Mouse (Mus musculus): Measurements from ENCODE around the gene Tmbim7. TPM values are rescaled to one million over a fixed set of nuclear protein-coding genes. Genes with fewer than 3 reads are reported as not detected.
A peak's percentile ranks its signal among the peaks of the same experiment; 100 is the strongest.
"Not testable (repeated sequence)": the region's sequence is repeated elsewhere in the genome, so short reads cannot be mapped to it uniquely, and the experiment has no call there.

The Tmbim7 gene
- polyA plus RNA-seq (2015; fragmentation: Nextera tagmentation; extraction: Ambion mirVana) = not detected in 2 replicates

GRCm38 (mm10) chr5:3650881-3651280 lies at the start of gene Tmbim7:
TSS of gene Tmbim7 (plus strand) at chr5:3651181.
- Histone ChIP-seq H3K27me3 (no peaks in the 10 kb centered on the region), H3K27ac (no peak within 1 kb of the TSS), H3K4me3 (replicated peaks) (no peak within 1 kb of the TSS), H3K4me2 (no peak within 1 kb of the TSS), H3K4me1 (replicated peaks) (peaks cover 17% of the 10 kb centered on the region), H3K9me3 (replicated peaks) (no peaks in the 10 kb centered on the region), H3K36me3 (no peaks in the 10 kb centered on the region), H3K9ac (no peak within 1 kb of the TSS)
- DNase-seq (no peak), ATAC-seq (ENCODE audit: low read depth) (no peak)
- 72% methylated on average over 6 of the region's 6 CpGs for WGBS (ENCODE audit: insufficient replicate concordance)

GRCm38 (mm10) chr5:3607114-3607513 lies 43.9 kb upstream of the Tmbim7 start:
- Histone ChIP-seq H3K27ac (no peak overlapping the region), H3K4me2 (no peak overlapping the region), H3K9me3 (replicated peaks) (no peaks in the 10 kb centered on the region), H3K4me3 (replicated peaks) (no peak overlapping the region), H3K36me3 (peaks cover 30% of the 10 kb centered on the region), H3K4me1 (replicated peaks) (no peaks in the 10 kb centered on the region), H3K27me3 (no peaks in the 10 kb centered on the region), H3K9ac (no peak overlapping the region)
- 83% methylated on average over 9 of the region's 9 CpGs for WGBS (ENCODE audit: insufficient replicate concordance)
- DNase-seq (no peak), ATAC-seq (ENCODE audit: low read depth) (no peak)

GRCm38 (mm10) chr5:3609241-3609640 lies 41.7 kb upstream of the Tmbim7 start:
- H3K9ac ChIP-seq = no peak overlapping the region
- H3K36me3 ChIP-seq = peaks cover 39% of the 10 kb centered on the region
- H3K9me3 ChIP-seq (replicated peaks) = no peaks in the 10 kb centered on the region
- no peak for DNase-seq
- no peak for ATAC-seq (ENCODE audit: low read depth)
- no peak overlapping the region for H3K27ac ChIP-seq
- no peak overlapping the region for H3K4me2 ChIP-seq
- no peaks in the 10 kb centered on the region for H3K27me3 ChIP-seq
- no peaks in the 10 kb centered on the region for H3K4me1 ChIP-seq (replicated peaks)
- H3K4me3 ChIP-seq (replicated peaks) = no peak overlapping the region
- 81% methylated on average over 7 of the region's 7 CpGs for WGBS (ENCODE audit: insufficient replicate concordance)

- H3K4me1 ChIP-seq (replicated peaks); DNase-seq; H3K4me3 ChIP-seq (replicated peaks); H3K4me2 ChIP-seq; ATAC-seq (ENCODE audit: low read depth); H3K9me3 ChIP-seq (replicated peaks); H3K9ac ChIP-seq; H3K27me3 ChIP-seq; H3K27ac ChIP-seq: not testable (repeated sequence)
- 69% methylated on average over 2 of the region's 2 CpGs for WGBS (ENCODE audit: insufficient replicate concordance)
- peaks cover 26% of the 10 kb centered on the region for H3K36me3 ChIP-seq
Observed at GRCm38 (mm10) chr5:3611835-3612234, 39.1 kb upstream of the Tmbim7 start.

- Histone ChIP-seq H3K4me1 (replicated peaks) (no peaks in the 10 kb centered on the region), H3K4me3 (replicated peaks) (no peak overlapping the region), H3K4me2 (no peak overlapping the region), H3K9ac (no peak overlapping the region), H3K9me3 (replicated peaks) (no peaks in the 10 kb centered on the region), H3K27ac (no peak overlapping the region), H3K27me3 (no peaks in the 10 kb centered on the region), H3K36me3 (peaks cover 24% of the 10 kb centered on the region)
- 84% methylated on average over 7 of the region's 7 CpGs for WGBS (ENCODE audit: insufficient replicate concordance)
- ATAC-seq (ENCODE audit: low read depth) = no peak
- DNase-seq = no peak
Observed at GRCm38 (mm10) chr5:3620486-3620885, 30.5 kb upstream of the Tmbim7 start.

GRCm38 (mm10) chr5:3630055-3630454 lies 20.9 kb upstream of the Tmbim7 start:
- ATAC-seq (ENCODE audit: low read depth) (no peak), DNase-seq (no peak)
- WGBS (ENCODE audit: insufficient replicate concordance) = 78% methylated on average over 5 of the region's 5 CpGs

GRCm38 (mm10) chr5:3631512-3632271 lies 19.3 kb upstream of the Tmbim7 start:
- H3K27me3 ChIP-seq = no peaks in the 10 kb centered on the region
- DNase-seq = no peak
- H3K4me3 ChIP-seq (replicated peaks) = no peak overlapping the region
- H3K9me3 ChIP-seq (replicated peaks) = no peaks in the 10 kb centered on the region
- no peak overlapping the region for H3K9ac ChIP-seq
- no peak overlapping the region for H3K4me2 ChIP-seq
- peak; percentile 66 for ATAC-seq (ENCODE audit: low read depth)
- 0 out of 2 replicates have a peak, but pooled peaks cover 21% of the 10 kb centered on the region for H3K36me3 ChIP-seq
- peaks cover 11% of the 10 kb centered on the region for H3K4me1 ChIP-seq (replicated peaks)
- WGBS (ENCODE audit: insufficient replicate concordance) = 64% methylated on average over 16 of the region's 16 CpGs
- no peak overlapping the region for H3K27ac ChIP-seq

More at GRCm38 (mm10) chr5:3630055-3630454, 20.9 kb upstream of the Tmbim7 start:
- Histone ChIP-seq H3K36me3 (peaks cover 26% of the 10 kb centered on the region), H3K9ac (no peak overlapping the region), H3K27ac (no peak overlapping the region), H3K9me3 (replicated peaks) (no peaks in the 10 kb centered on the region), H3K4me3 (replicated peaks) (no peak overlapping the region), H3K4me1 (replicated peaks) (peaks cover 11% of the 10 kb centered on the region), H3K27me3 (no peaks in the 10 kb centered on the region), H3K4me2 (no peak overlapping the region)

GRCm38 (mm10) chr5:3632285-3632684 lies 18.7 kb upstream of the Tmbim7 start:
- H3K9ac ChIP-seq = no peak overlapping the region
- H3K4me2 ChIP-seq = no peak overlapping the region
- no peak for ATAC-seq (ENCODE audit: low read depth)
- no peak for DNase-seq
- H3K4me3 ChIP-seq (replicated peaks) = no peak overlapping the region
- H3K36me3 ChIP-seq = 0 out of 2 replicates have a peak, but pooled peaks cover 21% of the 10 kb centered on the region
- WGBS (ENCODE audit: insufficient replicate concordance) = 69% methylated on average over 5 of the region's 5 CpGs
- no peak overlapping the region for H3K27ac ChIP-seq
- peaks cover 11% of the 10 kb centered on the region for H3K4me1 ChIP-seq (replicated peaks)
- no peaks in the 10 kb centered on the region for H3K27me3 ChIP-seq
- no peaks in the 10 kb centered on the region for H3K9me3 ChIP-seq (replicated peaks)

GRCm38 (mm10) chr5:3633315-3633714 lies 17.7 kb upstream of the Tmbim7 start:
- Histone ChIP-seq H3K4me3 (replicated peaks) (no peak overlapping the region), H3K4me2 (no peak overlapping the region), H3K36me3 (0 out of 2 replicates have a peak, but pooled peaks cover 21% of the 10 kb centered on the region), H3K27me3 (no peaks in the 10 kb centered on the region), H3K9ac (no peak overlapping the region), H3K27ac (no peak overlapping the region), H3K9me3 (replicated peaks) (no peaks in the 10 kb centered on the region), H3K4me1 (replicated peaks) (peaks cover 11% of the 10 kb centered on the region)
- DNase-seq (no peak), ATAC-seq (ENCODE audit: low read depth) (no peak)
- 88% methylated on average over 13 of the region's 13 CpGs for WGBS (ENCODE audit: insufficient replicate concordance)

- ATAC-seq (ENCODE audit: low read depth) = no peak
- H3K4me2 ChIP-seq = no peak overlapping the region
- H3K9ac ChIP-seq = no peak overlapping the region
- H3K27ac ChIP-seq = no peak overlapping the region
- no peak for DNase-seq
- WGBS (ENCODE audit: insufficient replicate concordance) = 62% methylated on average over 4 of the region's 4 CpGs
- H3K9me3 ChIP-seq (replicated peaks) = no peaks in the 10 kb centered on the region
- H3K27me3 ChIP-seq = no peaks in the 10 kb centered on the region
- 0 out of 2 replicates have a peak, but pooled peaks cover 21% of the 10 kb centered on the region for H3K36me3 ChIP-seq
- H3K4me3 ChIP-seq (replicated peaks) = no peak overlapping the region
- peaks cover 11% of the 10 kb centered on the region for H3K4me1 ChIP-seq (replicated peaks)
Observed at GRCm38 (mm10) chr5:3633951-3634350, 17.0 kb upstream of the Tmbim7 start.

GRCm38 (mm10) chr5:3635286-3635685 lies 15.7 kb upstream of the Tmbim7 start:
- WGBS (ENCODE audit: insufficient replicate concordance) = 76% methylated on average over 8 of the region's 8 CpGs
- Histone ChIP-seq H3K27me3 (no peaks in the 10 kb centered on the region), H3K27ac (no peak overlapping the region), H3K36me3 (peaks cover 26% of the 10 kb centered on the region), H3K4me3 (replicated peaks) (no peak overlapping the region), H3K9ac (no peak overlapping the region), H3K9me3 (replicated peaks) (no peaks in the 10 kb centered on the region), H3K4me2 (no peak overlapping the region), H3K4me1 (replicated peaks) (peaks cover 11% of the 10 kb centered on the region)
- no peak for DNase-seq
- ATAC-seq (ENCODE audit: low read depth) = no peak

- no peaks in the 10 kb centered on the region for H3K9me3 ChIP-seq (replicated peaks)
- H3K36me3 ChIP-seq = peaks cover 45% of the 10 kb centered on the region
- H3K4me1 ChIP-seq (replicated peaks) = peaks cover 28% of the 10 kb centered on the region
- no peak overlapping the region for H3K4me2 ChIP-seq
- no peak for ATAC-seq (ENCODE audit: low read depth)
- H3K27ac ChIP-seq = no peak overlapping the region
- H3K27me3 ChIP-seq = no peaks in the 10 kb centered on the region
- 85% methylated on average over 6 of the region's 6 CpGs for WGBS (ENCODE audit: insufficient replicate concordance)
- no peak overlapping the region for H3K9ac ChIP-seq
- no peak overlapping the region for H3K4me3 ChIP-seq (replicated peaks)
- no peak for DNase-seq
Observed at GRCm38 (mm10) chr5:3644621-3645020, 6.4 kb upstream of the Tmbim7 start.

All from liver, embryonic 13.5 days (tissue).